Mouse (Mus musculus): ENCODE results near the gene Senp7.
A peak's percentile ranks its signal among the peaks of the same experiment; 100 is the strongest.
"Not testable (repeated sequence)": the region's sequence is repeated elsewhere in the genome, so short reads cannot be mapped to it uniquely, and the experiment has no call there.

Gene Senp7

GRCm38 (mm10) chr16:56066113-56066512 lies 18.0 kb downstream of the Senp7 start:
- no peak for DNase-seq (ENCODE audit: low spot score)

DNA sequence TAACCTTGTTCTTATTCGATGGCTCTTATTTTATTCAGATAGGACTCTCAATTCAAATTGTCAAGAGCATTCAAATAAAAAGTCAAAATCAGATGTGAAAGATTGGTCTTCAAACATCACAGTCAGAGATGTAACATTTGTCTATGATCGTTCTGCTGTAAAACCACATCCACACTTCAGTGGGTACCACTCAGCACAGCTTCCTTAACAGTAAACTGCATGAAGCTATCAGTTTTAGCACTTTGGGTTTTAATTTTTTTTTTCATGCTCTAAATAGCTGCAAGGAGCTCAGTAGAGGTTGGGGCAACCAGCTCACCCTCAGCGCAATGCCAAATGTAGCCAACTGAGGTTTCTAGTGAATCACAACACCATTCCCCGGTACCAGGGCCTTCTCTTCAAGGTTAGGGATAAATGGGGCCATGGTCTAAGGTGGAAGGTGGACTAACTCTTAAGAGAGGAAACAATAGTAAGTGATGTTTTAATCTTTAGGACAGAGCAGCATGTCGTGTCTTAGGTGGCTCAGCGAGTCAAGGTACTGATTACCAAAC lies 20.5 kb downstream of the Senp7 start:
- no peak for DNase-seq (ENCODE audit: low spot score)

DNA sequence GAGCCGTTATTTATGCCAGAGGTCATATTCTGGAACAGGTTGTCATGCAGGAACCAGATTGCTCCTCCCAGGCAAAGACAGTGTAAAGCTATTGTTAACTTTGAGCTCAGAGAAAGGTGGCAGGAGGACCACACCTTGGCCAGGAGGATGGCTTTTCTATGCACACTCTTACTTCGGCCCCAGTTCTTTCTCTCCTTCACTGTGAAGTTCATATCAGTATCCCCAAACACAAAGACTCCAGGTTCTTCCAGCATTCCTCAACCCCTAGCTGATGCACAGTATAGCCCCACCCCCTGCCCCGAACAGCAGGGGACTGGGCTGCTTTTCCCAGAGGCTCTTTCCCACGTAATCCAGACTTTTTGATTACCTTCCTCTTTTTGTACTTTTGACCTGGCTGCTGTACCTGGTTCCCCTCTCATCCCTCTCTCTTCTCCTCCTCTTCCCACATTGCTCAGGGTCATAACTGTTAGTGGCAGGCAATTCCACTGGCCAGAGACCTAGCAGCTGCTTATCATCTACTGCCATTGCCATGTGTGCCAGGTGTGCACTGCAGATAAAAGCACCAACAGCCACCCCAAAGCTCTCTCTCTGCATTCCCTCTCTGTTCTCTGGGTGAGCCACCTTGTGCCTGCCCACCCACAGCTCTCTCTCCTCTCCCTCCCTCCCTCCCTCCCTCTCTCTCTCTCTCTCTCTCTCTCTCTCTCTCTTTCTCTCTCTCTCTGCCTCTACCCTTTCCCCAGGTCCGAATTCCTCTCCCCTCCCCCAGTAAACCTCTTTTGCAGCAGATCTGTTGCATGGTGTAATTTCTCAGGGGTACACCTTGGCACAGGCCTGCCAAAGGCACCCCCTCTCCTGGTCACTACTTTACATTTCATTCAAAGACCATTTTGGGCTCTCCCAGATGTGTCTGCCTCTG lies 23.4 kb downstream of the Senp7 start:
- no peak for DNase-seq (ENCODE audit: low spot score)

DNA sequence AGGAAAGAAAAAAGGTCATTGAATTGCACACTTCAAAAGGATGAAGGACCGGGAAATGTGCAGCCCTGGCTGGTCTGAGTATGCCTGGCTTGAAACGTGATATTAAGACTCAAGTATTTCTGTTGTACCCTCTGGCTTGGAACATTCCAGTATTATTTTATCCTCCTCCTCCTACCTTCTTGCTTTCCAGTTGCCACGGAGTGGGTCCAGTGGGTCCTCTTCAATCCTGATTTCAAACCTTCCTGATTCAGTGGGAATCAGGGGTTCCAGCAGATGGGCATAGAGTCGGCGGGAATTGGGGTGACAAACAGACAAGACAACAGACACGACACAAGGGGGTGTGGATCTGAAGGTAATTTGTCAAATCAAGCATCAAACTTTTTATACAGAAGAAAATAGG lies 24.4 kb downstream of the Senp7 start:
- DNase-seq (ENCODE audit: low spot score) = no peak

- not testable (repeated sequence) for DNase-seq (ENCODE audit: low spot score)
Observed at GRCm38 (mm10) chr16:56073150-56073549, 25.0 kb downstream of the Senp7 start.

DNA sequence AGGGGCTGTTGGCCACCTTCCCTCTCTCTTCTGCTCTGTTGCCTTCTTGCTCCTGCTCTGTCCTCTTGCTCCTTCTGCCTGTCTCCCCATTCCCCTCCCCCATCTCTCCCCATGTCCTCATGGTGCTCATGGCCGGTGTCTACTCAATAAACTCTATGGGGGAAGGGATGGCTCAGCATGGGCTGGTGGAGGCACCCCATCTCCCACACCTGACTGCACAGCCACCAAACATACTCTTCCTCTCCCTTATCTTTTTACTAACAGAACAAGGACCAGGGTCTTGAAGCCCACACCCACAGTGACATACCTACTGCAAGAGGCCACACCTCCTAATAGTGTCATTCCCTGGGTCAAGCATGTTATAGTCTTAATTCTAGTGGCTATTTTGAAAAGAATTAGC lies 26.0 kb downstream of the Senp7 start:
- no peak for DNase-seq (ENCODE audit: low spot score)

- no peak for DNase-seq (ENCODE audit: low spot score)
Observed at GRCm38 (mm10) chr16:56074565-56074964, 26.4 kb downstream of the Senp7 start.

- DNase-seq (ENCODE audit: low spot score) = peak; percentile 92
Observed at GRCm38 (mm10) chr16:56075222-56076111, 27.3 kb downstream of the Senp7 start.

DNA sequence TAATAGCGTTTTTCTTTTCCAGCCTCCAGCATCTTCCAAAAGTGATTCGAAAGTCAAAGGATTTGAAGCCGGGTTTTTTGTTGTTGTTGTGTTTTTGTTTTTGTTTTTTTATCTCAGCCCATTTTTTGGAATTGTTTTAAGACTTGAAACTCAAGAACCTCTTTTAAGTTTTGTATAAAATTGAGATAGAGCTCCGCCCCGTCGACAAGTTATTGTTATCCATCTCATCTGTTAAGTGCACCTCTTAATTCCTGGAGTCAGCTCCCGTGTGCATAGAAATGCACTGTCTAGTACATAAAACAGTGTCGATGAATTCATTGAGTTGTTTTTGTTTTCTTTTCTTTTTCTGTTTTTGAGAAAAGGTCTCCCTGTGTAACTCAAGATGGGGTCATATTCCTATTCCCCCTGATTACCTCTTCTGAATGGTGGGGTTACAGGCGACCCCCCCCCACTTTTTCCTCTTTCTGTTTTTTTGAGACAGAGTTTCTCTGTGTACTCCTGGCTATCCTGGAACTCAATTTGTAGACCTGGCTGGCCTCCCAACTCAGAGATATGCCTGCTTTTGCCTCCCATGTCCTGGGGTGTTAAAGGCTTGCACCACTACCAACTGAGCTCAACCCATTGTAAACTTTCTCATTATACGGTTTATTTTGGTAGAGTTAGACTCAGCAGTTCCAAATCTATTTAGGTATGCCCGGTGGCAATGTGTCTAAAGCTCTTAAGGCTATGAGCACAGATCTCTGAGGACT lies 28.2 kb downstream of the Senp7 start:
- no peak for DNase-seq (ENCODE audit: low spot score)

- no peak for DNase-seq (ENCODE audit: low spot score)
Observed at GRCm38 (mm10) chr16:56079419-56079818, 31.3 kb downstream of the Senp7 start.

- no peak for DNase-seq (ENCODE audit: low spot score)
Observed at GRCm38 (mm10) chr16:56081691-56082090, 33.6 kb downstream of the Senp7 start.

- no peak for DNase-seq (ENCODE audit: low spot score)
Observed at GRCm38 (mm10) chr16:56086336-56086735, 38.2 kb downstream of the Senp7 start.

DNA sequence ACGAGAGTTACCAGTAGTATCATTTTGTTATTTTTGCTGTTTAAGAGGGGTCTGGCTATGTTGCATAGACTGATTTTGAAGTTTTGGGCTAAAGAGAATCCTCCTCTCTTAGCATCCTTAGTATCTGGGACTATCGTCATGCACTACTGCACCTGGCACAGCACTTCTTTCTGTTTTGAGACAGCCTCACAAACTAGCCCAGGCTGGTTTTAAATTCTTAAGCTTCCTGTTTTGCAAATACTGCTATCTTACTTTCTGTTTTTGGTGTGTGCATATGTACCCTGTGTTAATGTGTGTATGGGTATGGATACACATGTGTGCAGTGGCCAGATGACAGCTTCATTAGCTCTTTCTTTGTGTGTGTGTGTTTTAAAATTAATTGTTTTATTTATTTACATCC lies 42.2 kb downstream of the Senp7 start:
- no peak for DNase-seq (ENCODE audit: low spot score)

DNA sequence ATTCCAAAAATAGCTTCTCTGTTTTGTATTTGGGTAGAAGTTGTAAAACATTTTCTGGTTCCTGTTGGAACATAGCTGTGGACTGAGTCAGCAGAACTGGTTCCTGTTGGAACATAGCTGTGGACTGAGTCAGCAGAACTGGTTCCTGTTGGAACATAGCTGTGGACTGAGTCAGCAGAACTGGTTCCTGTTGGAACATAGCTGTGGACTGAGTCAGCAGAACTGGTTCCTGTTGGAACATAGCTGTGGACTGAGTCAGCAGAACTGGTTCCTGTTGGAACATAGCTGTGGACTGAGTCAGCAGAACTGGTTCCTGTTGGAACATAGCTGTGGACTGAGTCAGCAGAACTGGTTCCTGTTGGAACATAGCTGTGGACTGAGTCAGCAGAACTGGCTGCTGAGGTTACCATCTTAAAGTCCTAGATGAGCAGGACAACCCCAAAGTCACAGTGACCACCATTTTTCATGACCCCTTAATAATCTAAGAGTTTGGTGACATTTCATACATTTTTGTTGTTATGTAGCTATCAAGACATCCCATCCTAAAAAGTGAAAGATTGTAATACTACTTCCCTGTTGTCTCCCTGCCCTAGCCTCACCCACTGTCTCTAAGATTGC lies 48.4 kb downstream of the Senp7 start:
- not testable (repeated sequence) for DNase-seq (ENCODE audit: low spot score)

DNA sequence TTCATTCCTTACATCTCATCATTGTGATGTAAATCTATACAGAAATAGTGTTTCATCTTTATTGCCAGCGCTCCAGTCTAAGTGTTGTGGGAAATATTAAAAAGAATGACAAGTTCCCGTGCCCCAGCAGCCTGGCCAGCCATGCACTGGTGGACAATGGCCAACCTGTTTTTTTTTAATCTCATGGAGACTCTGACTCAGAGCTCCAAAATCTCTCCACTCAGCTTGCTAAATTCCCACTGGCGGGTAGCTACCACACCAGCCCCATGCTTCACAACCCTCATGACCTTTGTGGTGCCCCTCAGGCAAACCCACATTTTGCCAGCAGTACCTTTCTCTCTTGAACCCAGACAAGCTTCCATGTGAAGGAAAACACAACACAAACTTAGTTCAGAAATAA lies 67.6 kb downstream of the Senp7 start:
- DNase-seq (ENCODE audit: low spot score) = no peak

DNA sequence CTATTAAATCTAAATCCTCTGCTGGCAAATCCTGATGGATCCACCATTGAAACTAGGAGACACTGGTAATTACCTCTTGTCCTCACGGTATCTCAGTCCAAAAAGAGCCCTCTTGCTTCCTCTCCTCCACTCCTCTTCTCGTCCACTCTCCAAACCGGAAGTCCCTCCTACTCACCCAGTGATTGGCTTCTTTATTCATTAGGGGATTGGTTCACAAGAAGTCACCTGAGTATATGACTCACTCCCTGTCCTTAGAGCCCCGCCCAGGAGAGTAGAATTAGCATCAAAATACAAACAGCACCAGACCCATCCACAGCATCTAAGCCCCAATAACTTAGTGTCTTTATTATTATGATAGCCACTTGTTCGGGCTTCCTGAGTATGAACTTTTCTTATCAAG lies 68.0 kb downstream of the Senp7 start:
- DNase-seq (ENCODE audit: low spot score) = no peak

GRCm38 (mm10) chr16:56117327-56118180 lies 69.4 kb downstream of the Senp7 start:
- DNase-seq (ENCODE audit: low spot score) = no peak

GRCm38 (mm10) chr16:56122517-56122916 lies 74.4 kb downstream of the Senp7 start:
- DNase-seq (ENCODE audit: low spot score) = no peak

- DNase-seq (ENCODE audit: low spot score) = no peak
Observed at GRCm38 (mm10) chr16:56124045-56124444, 75.9 kb downstream of the Senp7 start.

GRCm38 (mm10) chr16:56131666-56132065 lies 83.5 kb downstream of the Senp7 start:
- DNase-seq (ENCODE audit: low spot score) = peak; percentile 63

All from embryo, embryonic 10 days (tissue).